Mouse (Mus musculus) stomach, postnatal 0 days (tissue): ENCODE measurements around the gene Casp1.

Experiments
- CTCF ChIP-seq: IDR thresholded peaks from 2 replicates; pipeline ENCODE4 v1.5.1; 2016; ENCODE audit warnings: antibody characterized with exemption, low read depth, mild to moderate bottlenecking, moderate library complexity
- EP300 ChIP-seq: optimal IDR thresholded peaks from 2 replicates; pipeline ENCODE3; 2016; ENCODE audit warnings: antibody characterized with exemption

GRCm38 (mm10) chr9:5270884-5271283 lies 27.4 kb upstream of the Casp1 start:
- no peak for TF ChIP-seq CTCF
- no peak for TF ChIP-seq EP300
